Mouse (Mus musculus): ENCODE data around the gene Klf9. TPM values are rescaled to one million over a fixed set of nuclear protein-coding genes. Genes with fewer than 3 reads are reported as not detected.
A peak's percentile ranks its signal among the peaks of the same experiment; 100 is the strongest.

Klf9 gene
- polyA plus RNA-seq, 1 experiment from 2014 or later: 1.8 TPM

DNA sequence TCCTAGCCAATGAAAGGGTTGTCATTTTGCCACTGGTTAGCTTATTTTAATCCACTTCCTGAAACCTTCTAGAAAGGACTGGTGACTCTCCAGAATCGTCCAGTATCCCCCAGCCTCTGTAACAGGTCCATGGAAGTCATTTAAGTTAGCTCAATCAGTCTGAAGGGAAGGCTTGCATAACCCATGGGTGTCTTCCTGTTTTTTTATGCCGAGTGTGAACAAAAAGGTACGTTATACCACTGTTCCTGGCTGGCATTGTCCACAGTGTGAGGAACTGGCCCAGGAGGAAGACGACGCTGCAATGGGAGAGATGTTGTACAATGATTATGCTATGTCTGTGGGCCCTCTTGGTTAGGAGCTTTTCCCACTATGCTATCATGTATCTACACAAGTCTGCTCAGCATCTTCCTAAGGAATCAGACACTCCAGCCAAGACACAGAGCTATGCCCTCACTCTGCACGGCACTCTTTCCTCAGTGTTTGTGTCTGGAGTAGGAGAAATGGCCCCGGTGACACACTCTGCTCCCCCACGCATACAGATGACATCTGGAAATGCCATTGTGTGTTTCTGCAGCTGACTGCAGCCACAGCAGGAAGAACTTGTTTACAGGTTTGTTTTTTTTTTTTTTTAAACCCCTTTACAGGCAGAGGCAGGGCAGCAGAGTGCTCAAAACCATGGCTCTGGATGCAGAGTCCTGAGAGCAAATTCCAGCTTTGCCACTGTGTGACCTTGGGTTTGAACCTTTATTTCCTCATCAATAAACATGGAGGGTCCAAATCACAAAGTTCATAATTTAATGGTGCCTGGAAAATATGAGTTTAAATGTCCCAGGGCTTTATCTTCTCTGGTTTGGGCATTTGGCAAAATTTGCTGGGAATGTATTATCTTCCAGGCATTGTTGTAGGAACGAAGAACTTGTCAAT lies 15.5 kb upstream of the Klf9 start:
- Histone ChIP-seq H3K4me2 (ENCODE audit: low read length) (no peak overlapping the region), H3K9me3 (ENCODE audit: control insufficient read depth, low read length) (no peaks in the 10 kb centered on the region), H3K27ac (replicated peaks in 1 of 2; ENCODE audit: control insufficient read depth in 1 of 2, insufficient read depth in 1 of 2, low read depth in 2 of 2, low read length in 2 of 2) (no peak overlapping the region), H3K4me1 (ENCODE audit: control insufficient read depth in 2 of 2, insufficient read depth in 2 of 2, low read length in 2 of 2) (no peaks in the 10 kb centered on the region), H3K4me3 (ENCODE audit: control insufficient read depth in 1 of 2, insufficient read depth in 1 of 2, low read depth in 1 of 2, low read length in 2 of 2) (no peak overlapping the region), H3K27me3 (ENCODE audit: control insufficient read depth, insufficient read depth, low read length) (no peaks in the 10 kb centered on the region), H3K9ac (ENCODE audit: low read length) (no peak overlapping the region), H3K36me3 (ENCODE audit: control insufficient read depth, insufficient read depth, low read length) (no peaks in the 10 kb centered on the region)
- WGBS: 60% methylated on average over 9 of the region's 9 CpGs
- ATAC-seq (ENCODE audit: insufficient number of reproducible peaks, insufficient read depth, low FRiP score, low read depth): no peak

GRCm38 (mm10) chr19:23129908-23130307 lies 11.1 kb upstream of the Klf9 start:
- H3K4me2 ChIP-seq (ENCODE audit: low read length): no peak overlapping the region
- H3K9me3 ChIP-seq (ENCODE audit: control insufficient read depth, low read length): no peaks in the 10 kb centered on the region
- H3K27ac ChIP-seq (replicated peaks in 1 of 2; ENCODE audit: control insufficient read depth in 1 of 2, insufficient read depth in 1 of 2, low read depth in 2 of 2, low read length in 2 of 2): no peak overlapping the region
- no peak for ATAC-seq (ENCODE audit: insufficient number of reproducible peaks, insufficient read depth, low FRiP score, low read depth)
- peaks cover 16% of the 10 kb centered on the region; the same call in 1 of the 2 replicates for H3K27me3 ChIP-seq (ENCODE audit: control insufficient read depth, insufficient read depth, low read length)
- no peak overlapping the region for H3K4me3 ChIP-seq (ENCODE audit: control insufficient read depth in 1 of 2, insufficient read depth in 1 of 2, low read depth in 1 of 2, low read length in 2 of 2)
- no peaks in the 10 kb centered on the region for H3K36me3 ChIP-seq (ENCODE audit: control insufficient read depth, insufficient read depth, low read length)
- H3K9ac ChIP-seq (ENCODE audit: low read length): no peak overlapping the region
- WGBS: 80% methylated on average over 2 of the region's 2 CpGs
- peaks cover 7 to 13% of the 10 kb centered on the region in 2 experiments for H3K4me1 ChIP-seq (ENCODE audit: control insufficient read depth in 2 of 2, insufficient read depth in 2 of 2, low read length in 2 of 2)

DNA sequence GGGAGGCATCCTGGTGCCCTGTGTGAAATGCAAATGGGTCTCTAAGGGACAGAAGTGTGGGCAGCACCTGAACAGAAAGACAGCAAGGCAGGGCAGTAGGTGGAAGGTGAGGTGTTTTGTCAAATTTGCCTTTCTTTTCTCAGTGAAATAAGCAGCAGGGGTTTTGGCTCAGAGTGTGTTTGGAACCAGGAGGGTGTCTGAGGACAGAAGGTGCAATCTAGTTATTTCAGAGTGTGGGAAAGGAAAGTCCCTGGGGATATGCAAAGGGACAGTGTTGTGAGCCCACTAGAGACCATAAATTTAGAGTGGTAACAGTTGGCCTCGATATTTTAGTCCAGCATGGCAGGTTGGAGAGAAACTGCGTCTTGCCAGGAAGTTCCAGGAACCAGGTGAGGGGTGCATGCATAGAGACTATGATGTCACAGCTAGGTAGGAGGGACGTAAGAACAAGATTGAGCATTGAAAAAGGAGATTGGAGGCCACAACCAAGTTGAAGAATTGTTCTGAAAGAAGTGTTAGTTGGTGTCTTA lies 8.9 kb upstream of the Klf9 start:
- Histone ChIP-seq H3K4me3 (ENCODE audit: control insufficient read depth in 1 of 2, insufficient read depth in 1 of 2, low read depth in 1 of 2, low read length in 2 of 2) (no peak overlapping the region), H3K27me3 (ENCODE audit: control insufficient read depth, insufficient read depth, low read length) (peaks cover 16% of the 10 kb centered on the region; the same call in 1 of the 2 replicates), H3K9me3 (ENCODE audit: control insufficient read depth, low read length) (no peaks in the 10 kb centered on the region), H3K27ac (replicated peaks in 1 of 2; ENCODE audit: control insufficient read depth in 1 of 2, insufficient read depth in 1 of 2, low read depth in 2 of 2, low read length in 2 of 2) (no peak overlapping the region), H3K9ac (ENCODE audit: low read length) (no peak overlapping the region), H3K4me2 (ENCODE audit: low read length) (no peak overlapping the region), H3K36me3 (ENCODE audit: control insufficient read depth, insufficient read depth, low read length) (no peaks in the 10 kb centered on the region), H3K4me1 (ENCODE audit: control insufficient read depth in 2 of 2, insufficient read depth in 2 of 2, low read length in 2 of 2) (peaks cover 21 to 28% of the 10 kb centered on the region in 2 experiments)
- 65% methylated on average over 3 of the region's 3 CpGs for WGBS
- no peak for ATAC-seq (ENCODE audit: insufficient number of reproducible peaks, insufficient read depth, low FRiP score, low read depth)

DNA sequence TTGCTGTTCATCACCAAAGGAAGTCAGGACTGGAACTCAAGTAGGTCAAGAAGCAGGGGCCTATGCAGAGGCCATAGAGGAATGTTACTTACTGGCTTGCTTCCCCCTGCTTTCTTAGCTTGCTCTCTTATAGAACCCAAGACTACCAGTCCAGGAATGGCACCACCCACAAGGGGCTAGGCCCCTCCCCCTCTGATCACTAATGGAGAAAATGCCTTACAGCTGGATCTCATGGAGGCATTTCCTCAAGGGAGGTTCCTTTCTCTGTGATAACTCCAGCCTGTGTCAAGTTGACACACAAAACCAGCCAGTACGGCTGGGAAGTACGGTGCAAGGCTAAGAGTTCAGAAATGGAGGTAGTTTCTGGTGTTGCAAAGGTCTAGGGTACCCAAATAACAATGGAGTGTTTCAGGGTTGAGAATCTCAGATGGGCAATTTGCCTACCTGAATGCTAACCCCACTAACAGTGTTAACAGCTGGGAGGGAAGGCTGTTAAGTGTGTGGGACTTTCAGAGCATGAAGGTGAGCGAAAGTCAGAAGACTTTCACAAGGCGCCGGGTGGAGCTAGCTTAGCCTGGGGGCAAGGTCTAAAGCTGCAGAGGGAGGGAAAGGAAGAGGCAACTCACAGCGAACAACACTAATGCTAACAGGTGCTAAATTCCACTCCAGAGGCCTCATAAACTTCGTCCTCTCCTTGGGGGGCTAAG lies 8.2 kb upstream of the Klf9 start:
- H3K4me2 ChIP-seq (ENCODE audit: low read length): no peak overlapping the region
- WGBS: 55% methylated on average over 7 of the region's 7 CpGs
- ATAC-seq (ENCODE audit: insufficient number of reproducible peaks, insufficient read depth, low FRiP score, low read depth): no peak
- H3K9me3 ChIP-seq (ENCODE audit: control insufficient read depth, low read length): no peaks in the 10 kb centered on the region
- H3K4me1 ChIP-seq (ENCODE audit: control insufficient read depth in 2 of 2, insufficient read depth in 2 of 2, low read length in 2 of 2): peaks cover 21 to 28% of the 10 kb centered on the region in 2 experiments
- H3K27ac ChIP-seq (replicated peaks in 1 of 2; ENCODE audit: control insufficient read depth in 1 of 2, insufficient read depth in 1 of 2, low read depth in 2 of 2, low read length in 2 of 2): no peak overlapping the region
- no peak overlapping the region for H3K4me3 ChIP-seq (ENCODE audit: control insufficient read depth in 1 of 2, insufficient read depth in 1 of 2, low read depth in 1 of 2, low read length in 2 of 2)
- H3K36me3 ChIP-seq (ENCODE audit: control insufficient read depth, insufficient read depth, low read length): no peaks in the 10 kb centered on the region
- H3K9ac ChIP-seq (ENCODE audit: low read length): no peak overlapping the region
- H3K27me3 ChIP-seq (ENCODE audit: control insufficient read depth, insufficient read depth, low read length): peaks cover 16% of the 10 kb centered on the region; the same call in 1 of the 2 replicates

- Histone ChIP-seq H3K4me2 (ENCODE audit: low read length) (peak overlapping the region; percentile 91), H3K4me3 (ENCODE audit: control insufficient read depth in 1 of 2, insufficient read depth in 1 of 2, low read depth in 1 of 2, low read length in 2 of 2) (no peak overlapping the region), H3K27ac (replicated peaks in 1 of 2; ENCODE audit: control insufficient read depth in 1 of 2, insufficient read depth in 1 of 2, low read depth in 2 of 2, low read length in 2 of 2) (no peak overlapping the region), H3K36me3 (ENCODE audit: control insufficient read depth, insufficient read depth, low read length) (no peaks in the 10 kb centered on the region), H3K27me3 (ENCODE audit: control insufficient read depth, insufficient read depth, low read length) (peaks cover 16% of the 10 kb centered on the region; the same call in 1 of the 2 replicates), H3K9me3 (ENCODE audit: control insufficient read depth, low read length) (no peaks in the 10 kb centered on the region), H3K9ac (ENCODE audit: low read length) (no peak overlapping the region), H3K4me1 (ENCODE audit: control insufficient read depth in 2 of 2, insufficient read depth in 2 of 2, low read length in 2 of 2) (peaks cover 21 to 28% of the 10 kb centered on the region in 2 experiments)
- no peak for ATAC-seq (ENCODE audit: insufficient number of reproducible peaks, insufficient read depth, low FRiP score, low read depth)
- WGBS: 29% methylated on average over 9 of the region's 9 CpGs
Measured at GRCm38 (mm10) chr19:23133427-23134094, 7.5 kb upstream of the Klf9 start.

DNA sequence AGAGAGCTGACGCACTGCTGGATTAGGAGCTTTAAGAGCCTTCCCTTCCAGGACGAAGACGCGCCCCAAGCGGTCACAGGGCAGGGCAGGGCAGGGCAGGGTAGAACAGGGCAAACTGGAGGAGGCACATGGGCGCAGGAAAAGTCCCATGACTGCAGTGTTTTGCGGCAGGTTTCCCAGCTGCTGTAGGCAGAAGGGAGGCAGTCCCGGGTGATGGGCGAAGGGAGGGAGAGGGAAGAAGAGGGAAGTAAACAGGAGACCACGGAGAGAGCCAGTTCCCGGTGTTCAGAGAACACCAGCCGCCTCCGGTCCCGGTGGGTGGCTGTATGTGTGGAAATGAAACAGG lies 7.0 kb upstream of the Klf9 start:
- Histone ChIP-seq H3K36me3 (ENCODE audit: control insufficient read depth, insufficient read depth, low read length) (no peaks in the 10 kb centered on the region), H3K27ac (replicated peaks in 1 of 2; ENCODE audit: control insufficient read depth in 1 of 2, insufficient read depth in 1 of 2, low read depth in 2 of 2, low read length in 2 of 2) (no peak overlapping the region), H3K27me3 (ENCODE audit: control insufficient read depth, insufficient read depth, low read length) (peaks cover 16% of the 10 kb centered on the region; the same call in 1 of the 2 replicates), H3K4me1 (ENCODE audit: control insufficient read depth in 2 of 2, insufficient read depth in 2 of 2, low read length in 2 of 2) (peaks cover 21 to 28% of the 10 kb centered on the region in 2 experiments), H3K4me2 (ENCODE audit: low read length) (peak overlapping the region; percentile 91), H3K9me3 (ENCODE audit: control insufficient read depth, low read length) (no peaks in the 10 kb centered on the region), H3K4me3 (ENCODE audit: control insufficient read depth in 1 of 2, insufficient read depth in 1 of 2, low read depth in 1 of 2, low read length in 2 of 2) (peak overlapping the region; percentile 48 to 50), H3K9ac (ENCODE audit: low read length) (peak overlapping the region; percentile 54; the same call in 1 of the 2 replicates)
- WGBS: 3% methylated on average over 14 of the region's 14 CpGs
- no peak for ATAC-seq (ENCODE audit: insufficient number of reproducible peaks, insufficient read depth, low FRiP score, low read depth)
